Comparison of ENCODE assay signal across 8 mouse cellular contexts in genomic region chr9:77428115-77428747, GRCm38 (mm10).
DNase-seq lines count a peak whose midpoint lies in the region; ATAC-seq lines count a peak whose summit lies in the region.

No protein-coding gene starts in this region.

- H3K27ac ChIP-seq in heart, embryonic 12.5 days (ENCODE audit: poor library complexity, severe bottlenecking): peak overlapping the region; percentile 91
- H3K27ac ChIP-seq in hindbrain, embryonic 16.5 days (ENCODE audit: low read depth, low read length): no peak overlapping the region
- 0 out of 2 replicates have a peak overlapping the region, but pooled peaks have one; percentile 5 for H3K27ac ChIP-seq in midbrain, embryonic 13.5 days

- peak overlapping the region; percentile 52 for H3K9ac ChIP-seq in heart, embryonic 12.5 days
- peak overlapping the region; percentile 39 for H3K9ac ChIP-seq in hindbrain, embryonic 16.5 days (ENCODE audit: low read depth, low read length)
- H3K9ac ChIP-seq in midbrain, embryonic 13.5 days (replicated peaks): 0 out of 2 replicates have a peak overlapping the region, but pooled peaks have one; percentile 33

- DNase-seq in heart, postnatal 14 days: no peak
- DNase-seq in NIH3T3 (ENCODE audit: low read depth): peak; percentile 46
- no peak for DNase-seq in gastrocnemius, postnatal 4 days (ENCODE audit: low spot score in 2 of 2)
- no peak for DNase-seq in embryo, embryonic 9.5 days (ENCODE audit: extremely low spot score)
- no peak for DNase-seq in kidney, adult 8-10 months

- WGBS in heart, embryonic 12.5 days: 12% methylated on average over 14 of the region's 14 CpGs
- WGBS in hindbrain, embryonic 16.5 days: 48% methylated on average over 14 of the region's 14 CpGs
- 44% methylated on average over 14 of the region's 14 CpGs for WGBS in midbrain, embryonic 13.5 days

- no peaks in the 10 kb centered on the region for H3K27me3 ChIP-seq in heart, embryonic 12.5 days (replicated peaks)
- no peaks in the 10 kb centered on the region for H3K27me3 ChIP-seq in hindbrain, embryonic 16.5 days (replicated peaks; ENCODE audit: control insufficient read depth, insufficient read depth, low read length)
- no peaks in the 10 kb centered on the region for H3K27me3 ChIP-seq in midbrain, embryonic 13.5 days

- intact Hi-C loops in heart, postnatal 14 days (cut with DNase I): loop anchor here (5.0 kb wide), 1 partner anchor 114 kb away; the partner anchor contains the start of gene Lrrc1

- no peaks in the 10 kb centered on the region for H3K9me3 ChIP-seq in heart, embryonic 12.5 days (replicated peaks)
- no peaks in the 10 kb centered on the region for H3K9me3 ChIP-seq in hindbrain, embryonic 16.5 days (ENCODE audit: control insufficient read depth, low read length)
- H3K9me3 ChIP-seq in midbrain, embryonic 13.5 days: no peaks in the 10 kb centered on the region

- ATAC-seq in heart, embryonic 12.5 days (ENCODE audit: insufficient number of reproducible peaks, low FRiP score): no peak
- no peak for ATAC-seq in hindbrain, embryonic 16.5 days
- no peak for ATAC-seq in midbrain, embryonic 13.5 days

- H3K4me3 ChIP-seq in heart, embryonic 12.5 days: no peak overlapping the region
- no peak overlapping the region for H3K4me3 ChIP-seq in hindbrain, embryonic 16.5 days (ENCODE audit: low read length)
- H3K4me3 ChIP-seq in midbrain, embryonic 13.5 days (replicated peaks): no peak overlapping the region

- peak overlapping the region; percentile 58 for H3K4me2 ChIP-seq in heart, embryonic 12.5 days
- H3K4me2 ChIP-seq in hindbrain, embryonic 16.5 days (ENCODE audit: low read length): peak overlapping the region; percentile 43; the same call in 1 of the 2 replicates
- peak overlapping the region; percentile 38 for H3K4me2 ChIP-seq in midbrain, embryonic 13.5 days (replicated peaks)

- H3K4me1 ChIP-seq in heart, embryonic 12.5 days (replicated peaks): peaks cover 42% of the 10 kb centered on the region
- H3K4me1 ChIP-seq in hindbrain, embryonic 16.5 days (ENCODE audit: control insufficient read depth, insufficient read depth, low read depth, low read length): peaks cover 12% of the 10 kb centered on the region
- H3K4me1 ChIP-seq in midbrain, embryonic 13.5 days (replicated peaks): peaks cover 23% of the 10 kb centered on the region

- peaks cover 11% of the 10 kb centered on the region for H3K36me3 ChIP-seq in heart, embryonic 12.5 days
- H3K36me3 ChIP-seq in hindbrain, embryonic 16.5 days (ENCODE audit: control insufficient read depth, insufficient read depth, low read length): no peaks in the 10 kb centered on the region
- H3K36me3 ChIP-seq in midbrain, embryonic 13.5 days: peaks cover 6% of the 10 kb centered on the region
